Mouse (Mus musculus): ENCODE data around the gene Ralgps2. TPM values are rescaled to one million over a fixed set of nuclear protein-coding genes. Genes with fewer than 3 reads are reported as not detected.

Ralgps2 gene
- polyA plus RNA-seq, 1 experiment from 2014 or later = 118 TPM

- ATAC-seq (ENCODE audit: low FRiP score) = no peak
- no peak overlapping the region for H3K9ac ChIP-seq
- H3K36me3 ChIP-seq = no peaks in the 10 kb centered on the region
- H3K4me1 ChIP-seq (replicated peaks) = 0 out of 2 replicates have a peak, but pooled peaks cover 4% of the 10 kb centered on the region
- H3K27ac ChIP-seq = no peak overlapping the region
- H3K4me3 ChIP-seq = no peak overlapping the region
- 81% methylated on average over 5 of the region's 5 CpGs for WGBS
- no peaks in the 10 kb centered on the region for H3K27me3 ChIP-seq
- no peak overlapping the region for H3K4me2 ChIP-seq
- H3K9me3 ChIP-seq = no peaks in the 10 kb centered on the region
Observed at GRCm38 (mm10) chr1:156914942-156915341, 24.5 kb downstream of the Ralgps2 start.

- WGBS = 94% methylated on average over 6 of the region's 6 CpGs
- ATAC-seq (ENCODE audit: low FRiP score) = no peak
- Histone ChIP-seq H3K9me3 (no peaks in the 10 kb centered on the region), H3K4me1 (replicated peaks) (0 out of 2 replicates have a peak, but pooled peaks cover 4% of the 10 kb centered on the region), H3K27me3 (no peaks in the 10 kb centered on the region), H3K9ac (no peak overlapping the region), H3K27ac (no peak overlapping the region), H3K4me2 (no peak overlapping the region), H3K4me3 (no peak overlapping the region), H3K36me3 (no peaks in the 10 kb centered on the region)
Observed at GRCm38 (mm10) chr1:156913190-156913589, 26.2 kb downstream of the Ralgps2 start.

GRCm38 (mm10) chr1:156910948-156911347 is 28.5 kb downstream of the Ralgps2 start:
- 74% methylated on average over 2 of the region's 2 CpGs for WGBS
- no peak overlapping the region for H3K4me3 ChIP-seq
- no peak overlapping the region for H3K27ac ChIP-seq
- peaks cover 10% of the 10 kb centered on the region; the same call in 1 of the 2 replicates for H3K36me3 ChIP-seq
- H3K27me3 ChIP-seq = no peaks in the 10 kb centered on the region
- ATAC-seq (ENCODE audit: low FRiP score) = no peak
- H3K9ac ChIP-seq = no peak overlapping the region
- H3K4me1 ChIP-seq (replicated peaks) = 0 out of 2 replicates have a peak, but pooled peaks cover 4% of the 10 kb centered on the region
- H3K4me2 ChIP-seq = no peak overlapping the region
- no peaks in the 10 kb centered on the region for H3K9me3 ChIP-seq

- no peaks in the 10 kb centered on the region for H3K27me3 ChIP-seq
- H3K9ac ChIP-seq = no peak overlapping the region
- H3K9me3 ChIP-seq = no peaks in the 10 kb centered on the region
- H3K36me3 ChIP-seq = peaks cover 16% of the 10 kb centered on the region
- H3K4me3 ChIP-seq = no peak overlapping the region
- H3K27ac ChIP-seq = no peak overlapping the region
- no peak for ATAC-seq (ENCODE audit: low FRiP score)
- H3K4me2 ChIP-seq = no peak overlapping the region
- 0 out of 2 replicates have a peak, but pooled peaks cover 4% of the 10 kb centered on the region for H3K4me1 ChIP-seq (replicated peaks)
Observed at GRCm38 (mm10) chr1:156909866-156910265, 29.6 kb downstream of the Ralgps2 start.

- peaks cover 16% of the 10 kb centered on the region for H3K36me3 ChIP-seq
- no peak overlapping the region for H3K4me3 ChIP-seq
- H3K27me3 ChIP-seq = no peaks in the 10 kb centered on the region
- ATAC-seq (ENCODE audit: low FRiP score) = no peak
- H3K27ac ChIP-seq = no peak overlapping the region
- 0 out of 2 replicates have a peak, but pooled peaks cover 4% of the 10 kb centered on the region for H3K4me1 ChIP-seq (replicated peaks)
- 93% methylated on average over 4 of the region's 4 CpGs for WGBS
- H3K9me3 ChIP-seq = no peaks in the 10 kb centered on the region
- no peak overlapping the region for H3K4me2 ChIP-seq
- H3K9ac ChIP-seq = no peak overlapping the region
Observed at GRCm38 (mm10) chr1:156909265-156909664, 30.2 kb downstream of the Ralgps2 start.

GRCm38 (mm10) chr1:156905660-156906059 is 33.8 kb downstream of the Ralgps2 start:
- Histone ChIP-seq H3K9ac (no peak overlapping the region), H3K4me2 (no peak overlapping the region), H3K36me3 (peaks cover 22% of the 10 kb centered on the region), H3K4me1 (replicated peaks) (no peaks in the 10 kb centered on the region), H3K4me3 (no peak overlapping the region), H3K9me3 (no peaks in the 10 kb centered on the region), H3K27me3 (no peaks in the 10 kb centered on the region), H3K27ac (no peak overlapping the region)
- 84% methylated on average over 2 of the region's 2 CpGs for WGBS
- no peak for ATAC-seq (ENCODE audit: low FRiP score)

- H3K4me3 ChIP-seq = no peak overlapping the region
- no peaks in the 10 kb centered on the region for H3K9me3 ChIP-seq
- no peak overlapping the region for H3K9ac ChIP-seq
- H3K27me3 ChIP-seq = no peaks in the 10 kb centered on the region
- no peak for ATAC-seq (ENCODE audit: low FRiP score)
- H3K4me1 ChIP-seq (replicated peaks) = no peaks in the 10 kb centered on the region
- H3K27ac ChIP-seq = no peak overlapping the region
- 99% methylated on average over 3 of the region's 3 CpGs for WGBS
- H3K4me2 ChIP-seq = no peak overlapping the region
- H3K36me3 ChIP-seq = peaks cover 34% of the 10 kb centered on the region
Observed at GRCm38 (mm10) chr1:156903899-156904298, 35.5 kb downstream of the Ralgps2 start.

- Histone ChIP-seq H3K36me3 (peaks cover 40% of the 10 kb centered on the region), H3K9me3 (no peaks in the 10 kb centered on the region), H3K27ac (no peak overlapping the region), H3K4me1 (replicated peaks) (peaks cover 6% of the 10 kb centered on the region; the same call in 1 of the 2 replicates), H3K27me3 (no peaks in the 10 kb centered on the region), H3K9ac (no peak overlapping the region), H3K4me2 (no peak overlapping the region), H3K4me3 (no peak overlapping the region)
- ATAC-seq (ENCODE audit: low FRiP score) = no peak
- WGBS = 93% methylated on average over 6 of the region's 6 CpGs
Observed at GRCm38 (mm10) chr1:156901689-156902088, 37.7 kb downstream of the Ralgps2 start.

GRCm38 (mm10) chr1:156891561-156891960 is 47.9 kb downstream of the Ralgps2 start:
- Histone ChIP-seq H3K27ac (no peak overlapping the region), H3K27me3 (no peaks in the 10 kb centered on the region), H3K4me3 (no peak overlapping the region), H3K4me2 (no peak overlapping the region), H3K9me3 (no peaks in the 10 kb centered on the region), H3K36me3 (peaks cover 23% of the 10 kb centered on the region), H3K4me1 (replicated peaks) (no peaks in the 10 kb centered on the region), H3K9ac (no peak overlapping the region)
- no peak for ATAC-seq (ENCODE audit: low FRiP score)
- WGBS = 91% methylated on average over 4 of the region's 4 CpGs

- no peak overlapping the region for H3K9ac ChIP-seq
- H3K4me3 ChIP-seq = no peak overlapping the region
- 93% methylated on average over 4 of the region's 4 CpGs for WGBS
- H3K27ac ChIP-seq = no peak overlapping the region
- H3K27me3 ChIP-seq = no peaks in the 10 kb centered on the region
- peaks cover 33% of the 10 kb centered on the region for H3K36me3 ChIP-seq
- H3K4me1 ChIP-seq (replicated peaks) = no peaks in the 10 kb centered on the region
- H3K9me3 ChIP-seq = no peaks in the 10 kb centered on the region
- no peak for ATAC-seq (ENCODE audit: low FRiP score)
- no peak overlapping the region for H3K4me2 ChIP-seq
Observed at GRCm38 (mm10) chr1:156888830-156889229, 50.6 kb downstream of the Ralgps2 start.

GRCm38 (mm10) chr1:156885879-156886278 is 53.5 kb downstream of the Ralgps2 start:
- ATAC-seq (ENCODE audit: low FRiP score) = no peak
- 90% methylated on average over 2 of the region's 2 CpGs for WGBS
- no peaks in the 10 kb centered on the region for H3K9me3 ChIP-seq
- H3K27me3 ChIP-seq = no peaks in the 10 kb centered on the region
- H3K27ac ChIP-seq = no peak overlapping the region
- peaks cover 44% of the 10 kb centered on the region for H3K36me3 ChIP-seq
- H3K4me3 ChIP-seq = no peak overlapping the region
- H3K9ac ChIP-seq = no peak overlapping the region
- no peaks in the 10 kb centered on the region for H3K4me1 ChIP-seq (replicated peaks)
- no peak overlapping the region for H3K4me2 ChIP-seq

- no peak for ATAC-seq (ENCODE audit: low FRiP score)
- no peak overlapping the region for H3K4me2 ChIP-seq
- no peaks in the 10 kb centered on the region for H3K4me1 ChIP-seq (replicated peaks)
- no peaks in the 10 kb centered on the region for H3K9me3 ChIP-seq
- no peak overlapping the region for H3K9ac ChIP-seq
- 88% methylated on average over 2 of the region's 2 CpGs for WGBS
- H3K27me3 ChIP-seq = no peaks in the 10 kb centered on the region
- peaks cover 44% of the 10 kb centered on the region for H3K36me3 ChIP-seq
- no peak overlapping the region for H3K4me3 ChIP-seq
- no peak overlapping the region for H3K27ac ChIP-seq
Observed at GRCm38 (mm10) chr1:156884782-156885181, 54.6 kb downstream of the Ralgps2 start.

GRCm38 (mm10) chr1:156870616-156871015 is 68.8 kb downstream of the Ralgps2 start:
- Histone ChIP-seq H3K27me3 (no peaks in the 10 kb centered on the region), H3K36me3 (peaks cover 38% of the 10 kb centered on the region), H3K9me3 (no peaks in the 10 kb centered on the region), H3K27ac (no peak overlapping the region), H3K4me2 (no peak overlapping the region), H3K9ac (no peak overlapping the region), H3K4me1 (replicated peaks) (peaks cover 2% of the 10 kb centered on the region; the same call in 1 of the 2 replicates), H3K4me3 (no peak overlapping the region)
- WGBS = 90% methylated on average over 4 of the region's 4 CpGs
- no peak for ATAC-seq (ENCODE audit: low FRiP score)
